Mouse (Mus musculus) lung, postnatal 0 days (tissue): ENCODE results near the gene Alg14. TPM values are rescaled to one million over a fixed set of nuclear protein-coding genes. Genes with fewer than 3 reads are reported as not detected.
A peak's percentile ranks its signal among the peaks of the same experiment; 100 is the strongest.

ENCODE experiments used
- ATAC-seq: fragments of 200-750 bp; cut with Nextera tagmentation; 2 replicates; pipeline ENCODE4 v1.8.0; 2017; ENCODE audit warnings: moderate library complexity
- DNase-seq: peaks from one replicate; pipeline ENCODE4 v3.0.0-alpha.2; 2016; ENCODE audit warnings: low spot score
- H3K27ac ChIP-seq: fragments of 300-500 bp; sonication (generic); 2 replicates; pipeline ENCODE4 v1.5.1; 2014; ENCODE audit warnings: antibody characterized with exemption, mild to moderate bottlenecking, low read length, mixed read lengths
- H3K27me3 ChIP-seq: fragments of 300-500 bp; sonication (generic); replicated peaks from 2 replicates; pipeline ENCODE4 v1.6.1; 2014; ENCODE audit warnings: low read length, mixed read lengths; ENCODE audit not compliant: insufficient read depth
- H3K36me3 ChIP-seq: fragments of 300-500 bp; sonication (generic); 2 replicates; pipeline ENCODE4 v1.6.1; 2014; ENCODE audit warnings: low read length, mixed read lengths; ENCODE audit not compliant: insufficient read depth
- H3K4me1 ChIP-seq: fragments of 300-500 bp; sonication (generic); 2 replicates; pipeline ENCODE4 v1.6.1; 2014; ENCODE audit warnings: antibody characterized with exemption, low read depth, low read length, mixed read lengths; ENCODE audit not compliant: insufficient read depth
- H3K4me2 ChIP-seq: fragments of 300-500 bp; sonication (generic); replicated peaks from 2 replicates; pipeline ENCODE4 v1.6.1; 2014; ENCODE audit warnings: low read depth, mild to moderate bottlenecking, low read length, moderate library complexity, mixed read lengths
- H3K4me3 ChIP-seq: fragments of 300-500 bp; sonication (generic); 2 replicates; pipeline ENCODE4 v1.5.1; 2014; ENCODE audit warnings: low read depth, low read length
- H3K9ac ChIP-seq: fragments of 300-500 bp; sonication (generic); replicated peaks from 2 replicates; pipeline ENCODE4 v1.6.1; 2014; ENCODE audit warnings: low read depth, mild to moderate bottlenecking
- H3K9me3 ChIP-seq: fragments of 300-500 bp; sonication (generic); 2 replicates; pipeline ENCODE4 v1.6.1; 2016; ENCODE audit warnings: low read length, mixed read lengths
- CTCF ChIP-seq: IDR thresholded peaks from 2 replicates; pipeline ENCODE4 v1.5.1; 2016; ENCODE audit warnings: antibody characterized with exemption, mild to moderate bottlenecking
- EP300 ChIP-seq: IDR thresholded peaks from 2 replicates; pipeline ENCODE4 v1.6.1; 2016; ENCODE audit warnings: antibody characterized with exemption, mild to moderate bottlenecking, control low read depth
- WGBS: fragments of 180-500 bp; shearing (Covaris S2); extraction: QIAGEN DNeasy Blood & Tissue Kit; methylation state at CpG from one replicate; pipeline ENCODE4 v1.1.7; 2014; 5-methylcytosine and 5-hydroxymethylcytosine counted together
- polyA plus RNA-seq: library from polyadenylated mRNA; unstranded; fragments of >200 nt; fragmentation: Nextera tagmentation; extraction: Ambion mirVana; gene quantifications from 2 replicates; pipeline ENCODE4 v1.2.1, GENCODE M21; 2015

The Alg14 gene
- polyA plus RNA-seq, 1 experiment from 2014 or later, result 33.4 TPM

DNA sequence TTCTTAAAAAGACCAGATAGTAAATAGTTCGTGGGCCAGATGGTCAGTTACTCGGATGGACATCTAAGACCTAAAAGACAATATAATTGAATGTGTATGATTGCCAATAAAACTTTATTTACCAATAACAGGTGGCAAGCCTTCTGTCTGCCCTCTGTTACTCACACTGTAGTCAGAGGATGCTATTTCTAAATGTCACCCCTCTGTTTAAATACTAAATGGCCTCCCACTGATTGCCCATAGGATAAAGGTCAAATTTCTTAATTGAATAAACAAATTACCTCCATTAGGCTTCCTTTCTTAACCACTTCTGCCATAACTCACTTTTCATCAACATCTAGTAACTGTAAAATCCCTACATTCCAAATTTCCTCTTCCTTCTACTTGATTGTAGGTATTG lies 19.0 kb upstream of the Alg14 start:
- H3K36me3 ChIP-seq, result no peaks in the 10 kb centered on the region
- TF ChIP-seq CTCF, result no peak
- TF ChIP-seq EP300, result no peak
- no peak overlapping the region for H3K4me3 ChIP-seq
- H3K4me2 ChIP-seq, result no peak overlapping the region
- H3K9ac ChIP-seq, result no peak overlapping the region
- 78% methylated on average over 2 of the region's 2 CpGs for WGBS
- no peak overlapping the region for H3K27ac ChIP-seq
- ATAC-seq, result no peak
- no peaks in the 10 kb centered on the region for H3K27me3 ChIP-seq
- DNase-seq, result no peak
- H3K9me3 ChIP-seq, result no peaks in the 10 kb centered on the region
- H3K4me1 ChIP-seq, result no peaks in the 10 kb centered on the region

DNA sequence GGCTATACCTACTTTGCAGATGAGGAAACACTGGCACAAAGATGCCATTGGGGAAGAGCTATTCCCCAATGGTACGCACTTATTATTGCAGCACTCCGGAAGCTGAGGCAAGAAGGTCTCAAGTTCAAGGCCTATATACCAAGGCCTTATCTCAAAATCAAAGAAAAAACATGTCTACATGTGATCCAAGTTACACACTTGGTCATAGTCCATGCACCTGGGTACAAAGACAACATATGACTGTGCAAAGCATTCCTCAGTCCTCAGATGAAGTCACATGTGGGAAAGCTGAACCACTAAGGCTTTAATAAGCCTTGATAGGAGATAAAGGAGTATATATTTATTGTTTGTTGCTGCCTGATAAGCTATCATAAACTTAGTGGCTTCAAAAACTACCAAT lies 17.6 kb upstream of the Alg14 start:
- Histone ChIP-seq H3K9me3 (no peaks in the 10 kb centered on the region), H3K4me3 (no peak overlapping the region), H3K4me2 (no peak overlapping the region), H3K4me1 (no peaks in the 10 kb centered on the region), H3K27ac (no peak overlapping the region), H3K36me3 (no peaks in the 10 kb centered on the region), H3K27me3 (no peaks in the 10 kb centered on the region), H3K9ac (no peak overlapping the region)
- ATAC-seq, result no peak
- WGBS, result 92% methylated on average over 2 of the region's 2 CpGs
- TF ChIP-seq CTCF (no peak), EP300 (no peak)
- no peak for DNase-seq

DNA sequence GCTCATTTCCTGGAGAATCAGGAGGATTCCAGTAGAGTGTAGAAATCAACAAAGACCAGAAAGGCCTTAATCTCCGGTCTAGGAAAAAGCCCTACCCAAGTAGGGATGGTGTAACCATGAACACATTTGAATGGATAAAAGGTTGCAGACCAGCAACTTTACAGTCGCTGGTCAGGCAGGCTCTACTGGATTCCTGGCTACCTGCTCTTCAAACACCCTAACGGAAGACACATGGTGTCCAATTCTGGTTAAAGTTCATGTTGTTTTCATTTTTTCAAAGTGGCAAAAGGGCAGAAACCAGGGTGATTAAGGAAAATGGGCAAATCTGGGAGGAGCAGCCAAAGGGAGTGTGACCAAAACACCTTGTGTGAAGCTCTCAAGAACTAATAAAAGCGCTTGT lies 14.6 kb upstream of the Alg14 start:
- H3K4me1 ChIP-seq, result no peaks in the 10 kb centered on the region
- H3K27me3 ChIP-seq, result no peaks in the 10 kb centered on the region
- WGBS, result 58% methylated on average over 4 of the region's 4 CpGs
- no peak for TF ChIP-seq EP300
- no peak for TF ChIP-seq CTCF
- H3K36me3 ChIP-seq, result no peaks in the 10 kb centered on the region
- no peak overlapping the region for H3K27ac ChIP-seq
- DNase-seq (no peak), ATAC-seq (no peak)
- no peak overlapping the region for H3K9ac ChIP-seq
- H3K4me3 ChIP-seq, result no peak overlapping the region
- no peak overlapping the region for H3K4me2 ChIP-seq
- H3K9me3 ChIP-seq, result no peaks in the 10 kb centered on the region

DNA sequence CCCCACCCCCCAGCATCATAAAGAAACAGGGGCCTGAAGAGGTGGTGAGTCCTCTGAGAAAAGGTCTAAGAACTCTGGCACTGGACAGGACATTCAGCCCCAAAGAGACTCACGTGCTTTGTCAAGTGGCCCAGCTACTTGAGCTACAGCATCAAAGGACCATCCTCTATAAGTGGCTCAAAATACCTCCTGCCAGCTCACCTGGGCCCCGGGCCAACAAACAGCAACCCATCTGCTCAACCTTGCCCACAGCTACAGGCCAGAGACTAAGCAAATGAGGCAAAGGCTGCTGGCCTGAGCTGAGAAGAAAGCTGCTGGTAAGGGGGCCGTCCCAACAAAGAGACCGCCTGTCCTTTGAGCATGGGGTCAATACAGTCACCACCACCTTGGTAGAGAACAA lies 14.0 kb upstream of the Alg14 start:
- Histone ChIP-seq H3K27ac (no peak overlapping the region), H3K36me3 (no peaks in the 10 kb centered on the region), H3K9ac (no peak overlapping the region), H3K4me3 (no peak overlapping the region), H3K9me3 (no peaks in the 10 kb centered on the region), H3K4me1 (no peaks in the 10 kb centered on the region), H3K4me2 (no peak overlapping the region), H3K27me3 (no peaks in the 10 kb centered on the region)
- DNase-seq (peak; percentile 37), ATAC-seq (peak; percentile 48; the same call in 1 of the 2 replicates)
- WGBS, result 55% methylated on average over 4 of the region's 4 CpGs
- TF ChIP-seq CTCF, result no peak

DNA sequence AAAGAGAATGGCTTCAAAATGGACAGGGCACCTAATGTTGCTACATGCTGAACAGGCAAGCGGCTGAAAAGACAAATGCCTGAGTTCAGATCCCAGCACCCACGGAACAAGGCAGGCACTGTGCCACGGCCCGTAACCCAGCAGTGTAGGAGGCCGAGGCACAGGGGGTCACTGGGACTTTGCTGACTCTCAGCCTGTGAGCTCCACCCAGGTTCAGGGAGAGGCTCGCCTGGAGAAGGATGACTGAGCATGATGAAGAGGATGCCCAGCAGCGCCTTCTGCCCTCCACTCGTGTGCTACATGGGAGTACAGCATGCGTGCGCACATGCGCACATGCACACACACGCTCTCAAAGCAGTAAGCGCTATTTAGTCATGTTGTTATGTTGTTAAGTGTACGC lies 11.9 kb upstream of the Alg14 start:
- H3K4me2 ChIP-seq, result no peak overlapping the region
- H3K27ac ChIP-seq, result no peak overlapping the region
- no peaks in the 10 kb centered on the region for H3K9me3 ChIP-seq
- H3K9ac ChIP-seq, result no peak overlapping the region
- H3K27me3 ChIP-seq, result no peaks in the 10 kb centered on the region
- no peak overlapping the region for H3K4me3 ChIP-seq
- no peak for TF ChIP-seq EP300
- no peaks in the 10 kb centered on the region for H3K36me3 ChIP-seq
- WGBS, result 84% methylated on average over 14 of the region's 14 CpGs
- ATAC-seq, result no peak
- no peaks in the 10 kb centered on the region for H3K4me1 ChIP-seq
- DNase-seq, result no peak

DNA sequence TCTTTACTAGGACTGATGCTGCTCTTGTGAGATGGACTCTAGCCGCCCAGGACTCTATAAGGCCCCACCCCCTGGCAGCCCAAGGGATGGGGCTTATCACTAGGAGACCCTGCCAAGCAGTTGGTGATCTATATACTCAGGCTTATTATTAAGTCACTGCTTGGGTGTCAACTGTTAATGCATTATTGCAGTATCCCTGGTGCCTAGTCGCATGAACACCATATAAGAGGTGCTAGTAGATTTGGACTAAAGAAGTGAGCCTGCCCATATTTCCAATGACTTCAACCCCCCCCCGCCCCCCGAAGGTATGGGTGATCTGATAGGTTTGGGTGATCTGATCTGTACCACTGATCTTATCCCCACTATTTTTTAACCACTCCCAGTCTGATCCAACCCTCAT lies 8.6 kb upstream of the Alg14 start, which contains the start of gene Tmem56:
TSS of gene Tmem56 (minus strand) at position 101 of the 400 bp plus-strand sequence.
- Histone ChIP-seq H3K27me3 (no peaks in the 10 kb centered on the region), H3K27ac (no peak within 1 kb of the TSS), H3K4me3 (no peak within 1 kb of the TSS), H3K36me3 (no peaks in the 10 kb centered on the region), H3K4me2 (no peak within 1 kb of the TSS), H3K9ac (no peak within 1 kb of the TSS), H3K9me3 (no peaks in the 10 kb centered on the region), H3K4me1 (no peaks in the 10 kb centered on the region)
- 88% methylated on average over 4 of the region's 4 CpGs for WGBS
- TF ChIP-seq EP300 (no peak), CTCF (no peak)
- no peak for ATAC-seq
- no peak for DNase-seq

DNA sequence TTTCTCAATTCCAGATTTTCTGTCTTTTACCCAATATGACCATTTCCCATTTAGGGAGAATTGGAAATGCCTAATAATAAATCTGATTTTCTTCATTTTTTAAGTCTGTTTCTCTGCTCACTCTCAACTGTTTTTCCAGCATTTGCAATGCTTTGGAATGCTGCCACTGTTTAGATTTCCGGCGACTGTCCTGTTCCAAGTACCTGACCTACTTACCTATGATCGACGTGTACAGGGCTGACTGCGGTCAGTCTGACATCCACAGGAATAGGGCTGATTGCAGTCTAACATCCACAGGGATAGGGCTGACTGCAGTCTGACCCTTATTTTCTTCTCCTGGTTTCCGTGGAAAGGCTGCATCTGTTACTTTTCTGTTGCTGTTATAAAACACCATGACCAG lies 6.4 kb upstream of the Alg14 start:
- no peaks in the 10 kb centered on the region for H3K4me1 ChIP-seq
- no peak overlapping the region for H3K27ac ChIP-seq
- TF ChIP-seq CTCF, result no peak
- TF ChIP-seq EP300, result no peak
- 82% methylated on average over 6 of the region's 6 CpGs for WGBS
- no peaks in the 10 kb centered on the region for H3K27me3 ChIP-seq
- H3K36me3 ChIP-seq, result no peaks in the 10 kb centered on the region
- no peak overlapping the region for H3K4me2 ChIP-seq
- no peak for DNase-seq
- no peak overlapping the region for H3K9ac ChIP-seq
- no peak for ATAC-seq
- H3K9me3 ChIP-seq, result no peaks in the 10 kb centered on the region
- H3K4me3 ChIP-seq, result no peak overlapping the region
